20 mouse cellular contexts compared by ENCODE assay signal in the genomic region with DNA sequence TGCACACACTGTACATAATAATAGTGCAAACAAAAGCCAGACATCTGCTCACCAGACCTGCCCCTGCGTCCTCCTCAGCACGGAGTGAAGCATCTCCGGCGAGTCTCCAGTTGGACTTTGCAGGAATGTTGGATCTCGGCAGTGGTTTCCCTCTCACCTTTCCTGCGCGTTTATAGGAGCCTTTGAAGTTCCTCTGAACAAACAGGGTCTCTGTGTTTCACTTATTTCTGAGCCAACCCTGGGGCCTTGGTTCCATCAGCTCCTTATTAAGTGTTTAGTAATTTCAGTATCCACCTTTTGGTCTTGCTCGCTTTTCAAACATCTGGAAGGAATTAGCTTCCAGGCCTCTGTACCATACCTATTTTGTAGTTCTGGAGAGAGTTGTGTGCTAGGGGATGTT.
DNase-seq lines count a peak whose midpoint lies in the region; ATAC-seq lines count a peak whose summit lies in the region.
"Had no signal": no experiment of that assay in that cellular context is flagged by ENCODE, and none has a peak within 500 bp of the region (broad histone marks: within the 10 kb centered on the region; RNA-seq: fewer than 3 reads in every experiment).

No protein-coding gene starts in this region.

- ATAC-seq in neural tube, embryonic 15.5 days (ENCODE audit: low FRiP score): no peak
- no peak for ATAC-seq in kidney, embryonic 15.5 days (replicated peaks; ENCODE audit: low FRiP score)
- ATAC-seq: forebrain, embryonic 16.5 days; intestine, embryonic 15.5 days had no signal

- H3K36me3 ChIP-seq in neural tube, embryonic 15.5 days: no peaks in the 10 kb centered on the region
- no peaks in the 10 kb centered on the region for H3K36me3 ChIP-seq in kidney, embryonic 15.5 days
- H3K36me3 ChIP-seq: intestine, embryonic 15.5 days; midbrain, embryonic 12.5 days had no signal

- WGBS in neural tube, embryonic 15.5 days: 60% methylated on average over 8 of the region's 8 CpGs
- WGBS in kidney, embryonic 15.5 days: 42% methylated on average over 8 of the region's 8 CpGs

- H3K4me2 ChIP-seq in neural tube, embryonic 15.5 days: no peak overlapping the region
- no peak overlapping the region for H3K4me2 ChIP-seq in kidney, embryonic 15.5 days
- H3K4me2 ChIP-seq: intestine, embryonic 15.5 days; midbrain, embryonic 12.5 days had no signal

- H3K9me3 ChIP-seq in neural tube, embryonic 15.5 days (replicated peaks): no peaks in the 10 kb centered on the region
- H3K9me3 ChIP-seq in kidney, embryonic 15.5 days (replicated peaks): no peaks in the 10 kb centered on the region
- H3K9me3 ChIP-seq: intestine, embryonic 15.5 days; midbrain, embryonic 12.5 days had no signal

- no peak overlapping the region for H3K4me3 ChIP-seq in neural tube, embryonic 15.5 days (replicated peaks)
- H3K4me3 ChIP-seq in kidney, embryonic 15.5 days (replicated peaks): no peak overlapping the region
- H3K4me3 ChIP-seq: intestine, embryonic 15.5 days; left cerebral cortex, adult 2 months; midbrain, embryonic 12.5 days; myocyte had no signal

- H3K27me3 ChIP-seq in neural tube, embryonic 15.5 days (replicated peaks): no peaks in the 10 kb centered on the region
- H3K27me3 ChIP-seq in kidney, embryonic 15.5 days: no peaks in the 10 kb centered on the region
- H3K27me3 ChIP-seq: intestine, embryonic 15.5 days; midbrain, embryonic 12.5 days had no signal

- DNase-seq in neural tube, embryonic 10.5 days (ENCODE audit: extremely low spot score, low spot score): peak; percentile 45
- DNase-seq in embryo, embryonic 11.5 days (ENCODE audit: low read depth, low spot score): peak; percentile 48
- DNase-seq in hindlimb bud, embryonic 11.5 days (ENCODE audit: extremely low spot score, low read depth, low spot score): peak; percentile 94
- no peak for DNase-seq in lung, postnatal 25 days (ENCODE audit: low spot score)
- no peak for DNase-seq in spleen, postnatal 14 days (ENCODE audit: low spot score in 2 of 2)
- DNase-seq: adrenal gland, postnatal 25 days; cerebellum, postnatal 10 days; gastrocnemius, postnatal 10 days; lung, postnatal 10 days; right cerebral cortex, postnatal 25 days; thymus, adult 18-20 months had no signal

- H3K4me1 ChIP-seq in neural tube, embryonic 15.5 days: 0 out of 2 replicates have a peak, but pooled peaks cover 5% of the 10 kb centered on the region
- H3K4me1 ChIP-seq in kidney, embryonic 15.5 days: no peaks in the 10 kb centered on the region

- H3K27ac ChIP-seq in neural tube, embryonic 15.5 days (replicated peaks): no peak overlapping the region
- no peak overlapping the region for H3K27ac ChIP-seq in kidney, embryonic 15.5 days
- H3K27ac ChIP-seq: intestine, embryonic 15.5 days; kidney, postnatal 0 days; left cerebral cortex, adult 2 months; liver, embryonic 14.5 days; midbrain, embryonic 12.5 days had no signal

- no peak overlapping the region for H3K9ac ChIP-seq in neural tube, embryonic 15.5 days (replicated peaks)
- no peak overlapping the region for H3K9ac ChIP-seq in kidney, embryonic 15.5 days
- H3K9ac ChIP-seq: intestine, embryonic 15.5 days; liver, embryonic 14.5 days; midbrain, embryonic 12.5 days had no signal

Comparison
In these comparisons a context has a peak if more than half of its experiments do, and no peak if none do; other contexts are left out.
1. DNase-seq: peak in neural tube, embryonic 10.5 days (single experiment), embryo, embryonic 11.5 days (single experiment) and hindlimb bud, embryonic 11.5 days (single experiment); none in lung, postnatal 25 days (single experiment) and spleen, postnatal 14 days (0 of 2).